Mouse (Mus musculus) adrenal gland, adult 8-10 months (tissue): ENCODE measurements around the gene Nsun4. TPM values are rescaled to one million over a fixed set of nuclear protein-coding genes. Genes with fewer than 3 reads are reported as not detected.

Experiments used
- total RNA-seq, 4 experiments: library from RNA; stranded (reverse); gene quantifications; 2 replicates each; pipeline ENCODE4 v1.2.4; 2022

The Nsun4 gene
- total RNA-seq, 4 experiments from 2014 or later, result 30.5 to 41.1 (median 34.8) TPM

Other genes starting within 250 kb of the Nsun4 start
- 10 to 100 TPM; 15.6 to 22.2 (median 16.3) TPM for gene Mob3c, start 225.8 kb downstream of the Nsun4 start, total RNA-seq
- gene Mknk1, start 214.7 kb downstream of the Nsun4 start, total RNA-seq, result 10 to 100 TPM; 46.8 to 72.1 (median 57.8) TPM
- gene Kncn, start 169.5 kb downstream of the Nsun4 start, total RNA-seq, result not detected
- gene 6430628N08Rik, start 163.2 kb downstream of the Nsun4 start, total RNA-seq, result not detected
- not detected for gene Dmbx1, start 114.0 kb downstream of the Nsun4 start, total RNA-seq
- 10 to 100 TPM in 1 of 4 experiments, 1 to 10 TPM in 3; 4.1 to 10.5 (median 6.0) TPM for gene Faah, start 36.0 kb downstream of the Nsun4 start, total RNA-seq
- 100 to 1,000 TPM; 390 to 507 (median 480) TPM for gene Uqcrh, start 21.2 kb upstream of the Nsun4 start, total RNA-seq
- 10 to 100 TPM; 58.2 to 84.0 (median 64.9) TPM for gene Lrrc41, start 21.4 kb upstream of the Nsun4 start, total RNA-seq
- gene Rad54l, start 69.8 kb upstream of the Nsun4 start, total RNA-seq, result 1 to 10 TPM; 1.0 to 1.4 (median 1.2) TPM
- 10 to 100 TPM; 58.5 to 69.6 (median 62.9) TPM for gene Pomgnt1, start 70.0 kb upstream of the Nsun4 start, total RNA-seq
- gene Lurap1, start 97.5 kb upstream of the Nsun4 start, total RNA-seq, result 10 to 100 TPM in 3 of 4 experiments, 1 to 10 TPM in 1; 8.3 to 14.0 (median 12.1) TPM
- not detected for gene Tspan1, start 113.7 kb upstream of the Nsun4 start, total RNA-seq
- gene 1700042G07Rik, start 119.5 kb upstream of the Nsun4 start, total RNA-seq, result not detected
- not detected for gene Gm49337, start 119.5 kb upstream of the Nsun4 start, total RNA-seq
- 10 to 100 TPM; 21.5 to 41.2 (median 31.1) TPM for gene Pik3r3, start 167.7 kb upstream of the Nsun4 start, total RNA-seq